Mouse (Mus musculus) midbrain, embryonic 12.5 days (tissue): ENCODE measurements around the gene Hcfc2. TPM values are rescaled to one million over a fixed set of nuclear protein-coding genes. Genes with fewer than 3 reads are reported as not detected.

Experiments used
- ATAC-seq: fragments of 200-750 bp; cut with Nextera tagmentation; 2 replicates; pipeline ENCODE4 v1.8.0; 2017; ENCODE audit warnings: low read depth, moderate TSS enrichment, moderate library complexity; ENCODE audit not compliant: low FRiP score
- H3K27ac ChIP-seq: fragments of 300-500 bp; sonication (generic); replicated peaks from 2 replicates; pipeline ENCODE4 v1.5.1; 2016; ENCODE audit warnings: mild to moderate bottlenecking
- H3K27me3 ChIP-seq: fragments of 300-500 bp; sonication (generic); 2 replicates; pipeline ENCODE4 v1.6.1; 2016; ENCODE audit warnings: mild to moderate bottlenecking
- H3K36me3 ChIP-seq: fragments of 300-500 bp; sonication (generic); 2 replicates; pipeline ENCODE4 v1.6.1; 2016
- H3K4me1 ChIP-seq: fragments of 300-500 bp; sonication (generic); 2 replicates; pipeline ENCODE4 v1.6.1; 2016
- H3K4me2 ChIP-seq: fragments of 300-500 bp; sonication (generic); replicated peaks from 2 replicates; pipeline ENCODE4 v1.6.1; 2016; ENCODE audit warnings: mild to moderate bottlenecking, moderate library complexity
- H3K4me3 ChIP-seq: fragments of 300-500 bp; sonication (generic); 2 replicates; pipeline ENCODE4 v1.5.1; 2016; ENCODE audit warnings: mild to moderate bottlenecking
- H3K9ac ChIP-seq: fragments of 300-500 bp; sonication (generic); replicated peaks from 2 replicates; pipeline ENCODE4 v1.6.1; 2016; ENCODE audit warnings: mild to moderate bottlenecking, moderate library complexity
- H3K9me3 ChIP-seq: fragments of 300-500 bp; sonication (generic); 2 replicates; pipeline ENCODE4 v1.6.1; 2016; ENCODE audit warnings: mild to moderate bottlenecking
- WGBS: fragments of 180-500 bp; shearing (Covaris S2); methylation state at CpG from one replicate; pipeline ENCODE4 v1.1.7; 2016; 5-methylcytosine and 5-hydroxymethylcytosine counted together
- polyA plus RNA-seq: library from polyadenylated mRNA; unstranded; fragments of >200 nt; fragmentation: Nextera tagmentation; extraction: Ambion mirVana; gene quantifications from 2 replicates; pipeline ENCODE4 v1.2.1, GENCODE M21; 2016

The Hcfc2 gene
- polyA plus RNA-seq, 1 experiment from 2014 or later = 43.3 TPM

GRCm38 (mm10) chr10:82742578-82742977, 46.6 kb downstream of the Hcfc2 start:
- Histone ChIP-seq H3K27me3 (no peaks in the 10 kb centered on the region), H3K36me3 (peaks cover 44% of the 10 kb centered on the region), H3K9ac (no peak overlapping the region), H3K9me3 (no peaks in the 10 kb centered on the region), H3K4me1 (no peaks in the 10 kb centered on the region), H3K27ac (no peak overlapping the region), H3K4me2 (no peak overlapping the region), H3K4me3 (no peak overlapping the region)
- 69% methylated on average over 1 of the region's 1 CpGs for WGBS
- ATAC-seq = no peak

GRCm38 (mm10) chr10:82744296-82744695, 48.3 kb downstream of the Hcfc2 start:
- WGBS = 93% methylated on average over 6 of the region's 6 CpGs

DNA sequence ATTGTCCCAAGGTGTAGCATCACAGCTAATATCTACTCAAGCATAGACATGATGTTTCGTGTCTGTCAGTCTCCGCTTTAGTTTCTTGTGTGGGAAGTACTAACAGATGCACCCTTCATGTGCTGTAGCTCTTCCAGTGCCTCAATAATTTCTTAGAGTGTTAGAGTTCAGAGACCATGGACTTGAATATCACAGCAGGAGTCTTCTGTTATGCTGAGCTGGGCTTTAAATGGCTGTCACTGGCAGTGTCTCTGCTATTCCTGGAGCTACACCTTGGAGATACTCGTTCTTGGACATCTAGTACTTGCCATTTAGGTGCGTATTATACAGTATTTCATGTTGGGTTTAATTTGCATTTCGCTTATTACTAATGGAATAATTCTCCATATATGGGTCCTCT, 49.3 kb downstream of the Hcfc2 start:
- Histone ChIP-seq H3K9ac (no peak overlapping the region), H3K4me1 (no peaks in the 10 kb centered on the region), H3K9me3 (no peaks in the 10 kb centered on the region), H3K27me3 (no peaks in the 10 kb centered on the region), H3K4me2 (no peak overlapping the region), H3K4me3 (no peak overlapping the region), H3K27ac (no peak overlapping the region), H3K36me3 (peaks cover 49% of the 10 kb centered on the region)
- ATAC-seq = no peak
- WGBS = 91% methylated on average over 5 of the region's 5 CpGs

More at GRCm38 (mm10) chr10:82744296-82744695, 48.3 kb downstream of the Hcfc2 start:
- Histone ChIP-seq H3K4me2 (no peak overlapping the region), H3K27me3 (no peaks in the 10 kb centered on the region), H3K4me1 (no peaks in the 10 kb centered on the region), H3K9ac (no peak overlapping the region), H3K4me3 (no peak overlapping the region), H3K27ac (no peak overlapping the region), H3K9me3 (no peaks in the 10 kb centered on the region), H3K36me3 (peaks cover 51% of the 10 kb centered on the region)
- ATAC-seq = no peak

- Histone ChIP-seq H3K4me2 (no peak overlapping the region), H3K9me3 (no peaks in the 10 kb centered on the region), H3K36me3 (peaks cover 68% of the 10 kb centered on the region), H3K27ac (no peak overlapping the region), H3K4me1 (no peaks in the 10 kb centered on the region), H3K9ac (no peak overlapping the region), H3K27me3 (no peaks in the 10 kb centered on the region), H3K4me3 (no peak overlapping the region)
- WGBS = 90% methylated on average over 15 of the region's 15 CpGs
- ATAC-seq = no peak
Measured at GRCm38 (mm10) chr10:82746988-82747850, 51.3 kb downstream of the Hcfc2 start.

- Histone ChIP-seq H3K27ac (no peak overlapping the region), H3K36me3 (peaks cover 96% of the 10 kb centered on the region), H3K9ac (no peak overlapping the region), H3K9me3 (no peaks in the 10 kb centered on the region), H3K27me3 (no peaks in the 10 kb centered on the region), H3K4me2 (no peak overlapping the region), H3K4me3 (no peak overlapping the region), H3K4me1 (no peaks in the 10 kb centered on the region)
- ATAC-seq = no peak
- WGBS = 95% methylated on average over 6 of the region's 6 CpGs
Measured at GRCm38 (mm10) chr10:82750778-82751177, 54.8 kb downstream of the Hcfc2 start.

DNA sequence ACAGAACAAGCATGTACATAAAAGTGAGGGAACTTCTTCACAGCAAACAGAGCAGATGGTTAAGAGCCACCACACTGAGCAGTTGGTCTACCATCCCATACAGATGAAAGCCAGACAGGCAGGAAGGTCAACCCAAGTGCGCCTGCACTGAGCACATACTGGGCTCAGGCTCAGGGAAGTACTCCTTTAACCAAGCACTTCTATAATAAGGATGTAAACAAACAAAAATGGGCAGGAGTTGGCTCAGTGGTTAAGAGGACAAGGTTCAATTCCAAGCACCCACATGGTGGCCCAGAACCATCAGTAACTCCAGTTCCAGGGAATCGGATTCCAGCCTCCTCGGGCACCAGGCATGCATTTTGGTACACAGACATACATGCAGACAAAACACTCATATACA, 57.0 kb downstream of the Hcfc2 start:
- WGBS = 95% methylated on average over 3 of the region's 3 CpGs
- Histone ChIP-seq H3K36me3 (peaks cover 95% of the 10 kb centered on the region), H3K9ac (no peak overlapping the region), H3K4me2 (no peak overlapping the region), H3K27ac (no peak overlapping the region), H3K4me1 (peaks cover 8% of the 10 kb centered on the region; the same call in 1 of the 2 replicates), H3K9me3 (no peaks in the 10 kb centered on the region), H3K4me3 (no peak overlapping the region), H3K27me3 (no peaks in the 10 kb centered on the region)
- no peak for ATAC-seq

GRCm38 (mm10) chr10:82754642-82755041, 58.7 kb downstream of the Hcfc2 start:
- 95% methylated on average over 1 of the region's 1 CpGs for WGBS
- no peak for ATAC-seq
- Histone ChIP-seq H3K9ac (no peak overlapping the region), H3K4me1 (peaks cover 18% of the 10 kb centered on the region), H3K4me2 (no peak overlapping the region), H3K27me3 (no peaks in the 10 kb centered on the region), H3K36me3 (peaks cover 94% of the 10 kb centered on the region), H3K9me3 (no peaks in the 10 kb centered on the region), H3K27ac (no peak overlapping the region), H3K4me3 (no peak overlapping the region)

DNA sequence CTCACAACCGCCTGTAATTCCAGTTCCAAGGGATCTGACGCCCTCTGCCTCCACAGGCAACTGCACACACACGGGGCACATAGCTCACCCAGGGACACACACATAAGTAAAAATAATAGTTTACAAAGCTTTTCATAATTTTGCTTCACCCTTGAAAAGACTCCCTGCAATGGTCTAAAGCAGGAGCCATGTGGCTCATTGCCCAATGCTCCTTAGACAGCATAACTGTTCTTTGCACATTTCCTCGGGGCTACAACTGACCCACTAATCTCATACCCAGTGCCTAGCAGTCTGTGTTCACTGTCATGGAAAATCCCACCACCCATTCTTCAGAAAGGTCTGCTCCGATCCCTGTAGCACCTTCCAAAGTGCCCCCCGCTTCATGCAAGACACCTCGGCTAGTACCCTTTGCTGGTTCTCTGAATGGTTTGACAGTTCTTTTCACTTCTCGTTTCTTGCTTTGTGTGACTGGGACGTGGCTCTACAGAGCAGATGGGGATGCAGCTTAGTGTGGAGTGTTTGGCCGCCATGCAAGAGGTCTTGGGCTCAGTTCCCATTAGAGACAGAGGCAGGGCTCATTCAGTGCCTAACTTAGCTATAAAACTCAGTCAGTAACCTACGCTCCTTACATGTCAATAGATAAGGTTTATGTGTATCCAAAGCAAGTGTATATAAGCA, 59.4 kb downstream of the Hcfc2 start:
- Histone ChIP-seq H3K36me3 (peaks cover 98% of the 10 kb centered on the region), H3K9ac (no peak overlapping the region), H3K9me3 (no peaks in the 10 kb centered on the region), H3K27ac (no peak overlapping the region), H3K4me1 (peaks cover 25% of the 10 kb centered on the region), H3K4me3 (no peak overlapping the region), H3K27me3 (no peaks in the 10 kb centered on the region), H3K4me2 (no peak overlapping the region)
- WGBS = 96% methylated on average over 11 of the region's 11 CpGs
- no peak for ATAC-seq

DNA sequence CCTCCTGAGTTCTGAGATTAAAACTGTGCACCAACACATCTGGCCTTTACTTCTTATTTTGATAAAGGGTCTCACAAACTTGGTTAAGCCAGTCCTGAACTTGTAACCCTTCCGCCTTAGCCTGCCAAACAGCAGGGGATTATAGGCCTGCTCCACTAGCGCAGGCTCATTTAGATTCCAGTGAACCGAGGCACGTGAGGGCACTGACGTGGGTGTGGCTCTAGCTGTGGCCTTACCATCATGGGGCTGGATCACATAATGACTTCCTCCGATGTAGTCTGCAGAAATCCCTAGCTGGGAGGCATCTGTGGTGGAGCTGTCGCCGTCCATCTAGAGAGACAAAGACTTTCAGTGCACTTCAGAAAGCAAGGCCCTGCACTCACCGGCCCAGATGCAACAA, 60.5 kb downstream of the Hcfc2 start:
- Histone ChIP-seq H3K4me2 (no peak overlapping the region), H3K4me1 (peaks cover 37% of the 10 kb centered on the region), H3K9ac (no peak overlapping the region), H3K4me3 (no peak overlapping the region), H3K27me3 (no peaks in the 10 kb centered on the region), H3K27ac (no peak overlapping the region), H3K36me3 (peaks cover 98% of the 10 kb centered on the region), H3K9me3 (no peaks in the 10 kb centered on the region)
- no peak for ATAC-seq
- WGBS = 94% methylated on average over 9 of the region's 9 CpGs

DNA sequence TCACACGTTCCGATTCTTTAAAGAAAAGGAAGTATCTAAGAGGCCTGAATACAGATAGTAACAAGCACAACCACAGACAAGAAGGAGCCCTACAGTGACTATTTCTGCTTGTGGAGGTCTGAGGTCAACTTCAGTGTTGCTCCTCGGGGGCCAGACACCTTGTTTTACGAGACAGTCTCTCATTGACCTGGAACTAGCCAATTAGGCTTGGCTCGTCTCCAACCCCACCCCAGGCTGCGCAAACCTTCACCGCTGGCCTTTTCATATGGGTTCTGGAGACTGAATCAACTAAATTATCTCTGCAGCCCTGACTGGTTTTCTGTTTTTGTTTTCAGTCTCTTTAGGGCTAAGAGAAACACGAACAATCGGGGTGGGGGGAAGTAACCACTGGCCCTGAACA, 61.4 kb downstream of the Hcfc2 start:
- peaks cover 90% of the 10 kb centered on the region for H3K36me3 ChIP-seq
- H3K27ac ChIP-seq = no peak overlapping the region
- no peak overlapping the region for H3K4me2 ChIP-seq
- ATAC-seq = no peak
- H3K9me3 ChIP-seq = no peaks in the 10 kb centered on the region
- 89% methylated on average over 9 of the region's 9 CpGs for WGBS
- peaks cover 41% of the 10 kb centered on the region for H3K4me1 ChIP-seq
- no peaks in the 10 kb centered on the region for H3K27me3 ChIP-seq
- H3K9ac ChIP-seq = no peak overlapping the region
- H3K4me3 ChIP-seq = no peak overlapping the region

- ATAC-seq = no peak
- Histone ChIP-seq H3K27ac (no peak overlapping the region), H3K4me2 (no peak overlapping the region), H3K9me3 (no peaks in the 10 kb centered on the region), H3K4me3 (no peak overlapping the region), H3K27me3 (no peaks in the 10 kb centered on the region), H3K36me3 (peaks cover 80% of the 10 kb centered on the region), H3K9ac (no peak overlapping the region), H3K4me1 (peaks cover 44% of the 10 kb centered on the region)
- 70% methylated on average over 6 of the region's 6 CpGs for WGBS
Measured at GRCm38 (mm10) chr10:82758368-82758767, 62.4 kb downstream of the Hcfc2 start.

- 96% methylated on average over 3 of the region's 3 CpGs for WGBS
- Histone ChIP-seq H3K27me3 (no peaks in the 10 kb centered on the region), H3K4me3 (no peak overlapping the region), H3K9me3 (no peaks in the 10 kb centered on the region), H3K4me2 (no peak overlapping the region), H3K4me1 (peaks cover 44% of the 10 kb centered on the region), H3K36me3 (peaks cover 75% of the 10 kb centered on the region), H3K27ac (no peak overlapping the region), H3K9ac (no peak overlapping the region)
- no peak for ATAC-seq
Measured at GRCm38 (mm10) chr10:82758878-82759277, 62.9 kb downstream of the Hcfc2 start.
